Mouse (Mus musculus) spleen, postnatal 36 days (tissue): ENCODE results near the gene Padi1.
A peak's percentile ranks its signal among the peaks of the same experiment; 100 is the strongest.

Experiments used
- DNase-seq, 2 experiments: peaks; one replicate each; pipeline ENCODE4 v3.0.0; 2022; ENCODE audit warnings: low spot score in 2 of 2, mixed read lengths in 1 of 2

Gene Padi1

GRCm38 (mm10) chr4:140845666-140846065 lies at the start of gene Padi1:
Padi1 (minus strand) TSS chr4:140845778.
- DNase-seq = no peak

GRCm38 (mm10) chr4:140892163-140892530 lies 46.6 kb upstream of the Padi1 start:
- no peak for DNase-seq

- no peak for DNase-seq
Observed at GRCm38 (mm10) chr4:140891525-140892162, 46.1 kb upstream of the Padi1 start.

- DNase-seq = no peak
Observed at GRCm38 (mm10) chr4:140883852-140884251, 38.3 kb upstream of the Padi1 start.

GRCm38 (mm10) chr4:140882981-140883380 lies 37.4 kb upstream of the Padi1 start:
- no peak for DNase-seq

GRCm38 (mm10) chr4:140882365-140882764 lies 36.8 kb upstream of the Padi1 start:
- DNase-seq = no peak

- DNase-seq = no peak
Observed at GRCm38 (mm10) chr4:140881771-140882170, 36.2 kb upstream of the Padi1 start.

GRCm38 (mm10) chr4:140881026-140881670 lies 35.6 kb upstream of the Padi1 start:
- no peak for DNase-seq

GRCm38 (mm10) chr4:140880207-140880606 lies 34.6 kb upstream of the Padi1 start:
- no peak for DNase-seq

- no peak for DNase-seq
Observed at GRCm38 (mm10) chr4:140879739-140880138, 34.2 kb upstream of the Padi1 start.

GRCm38 (mm10) chr4:140879116-140879515 lies 33.5 kb upstream of the Padi1 start:
- no peak for DNase-seq

- no peak for DNase-seq
Observed at GRCm38 (mm10) chr4:140878655-140879054, 33.1 kb upstream of the Padi1 start.

- DNase-seq = no peak
Observed at GRCm38 (mm10) chr4:140877441-140877840, 31.9 kb upstream of the Padi1 start.

- DNase-seq = no peak
Observed at GRCm38 (mm10) chr4:140876681-140877080, 31.1 kb upstream of the Padi1 start.

- no peak for DNase-seq
Observed at GRCm38 (mm10) chr4:140876161-140876560, 30.6 kb upstream of the Padi1 start.

GRCm38 (mm10) chr4:140873011-140873410 lies 27.4 kb upstream of the Padi1 start:
- DNase-seq = no peak

GRCm38 (mm10) chr4:140872686-140872992 lies 27.1 kb upstream of the Padi1 start:
- no peak for DNase-seq

- DNase-seq = no peak
Observed at GRCm38 (mm10) chr4:140871851-140872685, 26.5 kb upstream of the Padi1 start.

- no peak for DNase-seq
Observed at GRCm38 (mm10) chr4:140871376-140871775, 25.8 kb upstream of the Padi1 start.

- DNase-seq = no peak
Observed at GRCm38 (mm10) chr4:140870876-140871275, 25.3 kb upstream of the Padi1 start.

- no peak for DNase-seq
Observed at GRCm38 (mm10) chr4:140869945-140870344, 24.4 kb upstream of the Padi1 start.

GRCm38 (mm10) chr4:140868484-140869190 lies 23.1 kb upstream of the Padi1 start:
- peak; percentile 61 to 65 for DNase-seq
